Mouse (Mus musculus) G1E (cell line): ENCODE measurements around the gene Dusp22.

Source experiments
- CTCF ChIP-seq: IDR thresholded peaks from 2 replicates; pipeline ENCODE4 v1.5.1; 2012; ENCODE audit warnings: low read depth, low read length, inconsistent platforms, mixed read lengths
- POLR2AphosphoS5 ChIP-seq: IDR thresholded peaks from 2 replicates; pipeline ENCODE4 v1.6.1; 2012; ENCODE audit warnings: low read depth, low read length, inconsistent platforms; ENCODE audit not compliant: insufficient replicate concordance

- TF ChIP-seq CTCF (no peak), POLR2AphosphoS5 (no peak)
Observed at GRCm38 (mm10) chr13:30682328-30682727, 22.5 kb downstream of the Dusp22 start.
